Mouse (Mus musculus) ES-Bruce4 (cell line): ENCODE results near the gene Flt3.
A peak's percentile ranks its signal among the peaks of the same experiment; 100 is the strongest.

Experiments
- CTCF ChIP-seq: IDR thresholded peaks from one replicate; pipeline ENCODE4 v1.8.1; 2011; ENCODE audit warnings: low read depth, low read length
- POLR2A ChIP-seq: IDR thresholded peaks from one replicate; pipeline ENCODE4 v1.8.1; 2011; ENCODE audit warnings: low read length; ENCODE audit not compliant: insufficient read depth

DNA sequence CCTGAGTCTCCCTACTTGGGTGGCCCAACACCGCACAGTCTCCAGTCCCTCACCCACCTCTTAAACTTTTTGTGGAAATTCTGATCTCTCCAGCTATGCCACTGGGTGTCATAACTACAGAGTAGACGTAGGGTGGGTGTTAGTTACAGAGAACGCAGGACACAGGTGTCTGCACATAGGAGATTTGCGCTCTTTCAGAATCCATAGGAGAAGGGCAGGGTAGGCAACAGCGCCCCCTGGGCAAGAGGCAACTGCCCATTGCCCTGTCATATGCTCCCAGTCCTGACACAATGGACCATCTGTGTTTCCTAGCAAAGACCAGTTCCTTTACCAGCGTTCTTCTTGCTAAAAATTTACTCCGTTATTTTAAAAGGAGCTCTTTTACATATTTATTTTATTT lies 82.3 kb downstream of the Flt3 start:
- TF ChIP-seq POLR2A (no peak), CTCF (peak; percentile 63)
